Mouse (Mus musculus): ENCODE results near the gene Glod5. TPM values are rescaled to one million over a fixed set of nuclear protein-coding genes. Genes with fewer than 3 reads are reported as not detected.

Gene Glod5
- polyA plus RNA-seq, 1 experiment, result not detected

- Histone ChIP-seq H3K4me3 (ENCODE audit: insufficient read depth, low read length) (no peak overlapping the region), H3K27ac (ENCODE audit: insufficient read depth, low read depth, low read length) (no peak overlapping the region), H3K4me1 (ENCODE audit: control insufficient read depth, insufficient read depth, low read length) (peaks cover 3% of the 10 kb centered on the region; the same call in 1 of the 2 replicates)
- TF ChIP-seq CTCF (IDR thresholded peaks at IDR 0.05; ENCODE audit: low read depth, low read length) (no peak), POLR2A (IDR thresholded peaks at IDR 0.05; ENCODE audit: borderline replicate concordance, low read depth, low read length) (no peak)
These were observed 9.7 kb downstream of the Glod5 start for GRCm38 (mm10) chrX:8008543-8008942.

- Histone ChIP-seq H3K4me3 (ENCODE audit: insufficient read depth, low read length) (no peak overlapping the region), H3K4me1 (ENCODE audit: control insufficient read depth, insufficient read depth, low read length) (peaks cover 8% of the 10 kb centered on the region), H3K27ac (ENCODE audit: insufficient read depth, low read depth, low read length) (no peak overlapping the region)
- TF ChIP-seq POLR2A (IDR thresholded peaks at IDR 0.05; ENCODE audit: borderline replicate concordance, low read depth, low read length), result no peak
- no peak for TF ChIP-seq CTCF (IDR thresholded peaks at IDR 0.05; ENCODE audit: low read depth, low read length)
These were observed 15.3 kb downstream of the Glod5 start for GRCm38 (mm10) chrX:8002971-8003370.

GRCm38 (mm10) chrX:8002001-8002400 lies 16.3 kb downstream of the Glod5 start:
- Histone ChIP-seq H3K4me1 (ENCODE audit: control insufficient read depth, insufficient read depth, low read length) (peaks cover 8% of the 10 kb centered on the region), H3K27ac (ENCODE audit: insufficient read depth, low read depth, low read length) (no peak overlapping the region), H3K4me3 (ENCODE audit: insufficient read depth, low read length) (no peak overlapping the region)
- TF ChIP-seq POLR2A (IDR thresholded peaks at IDR 0.05; ENCODE audit: borderline replicate concordance, low read depth, low read length) (no peak), CTCF (IDR thresholded peaks at IDR 0.05; ENCODE audit: low read depth, low read length) (no peak)

GRCm38 (mm10) chrX:8000546-8001192 lies 17.6 kb downstream of the Glod5 start:
- peaks cover 8% of the 10 kb centered on the region for H3K4me1 ChIP-seq (ENCODE audit: control insufficient read depth, insufficient read depth, low read length)
- H3K27ac ChIP-seq (ENCODE audit: insufficient read depth, low read depth, low read length), result peak overlapping the region; percentile 37
- TF ChIP-seq POLR2A (IDR thresholded peaks at IDR 0.05; ENCODE audit: borderline replicate concordance, low read depth, low read length), result no peak
- no peak for TF ChIP-seq CTCF (IDR thresholded peaks at IDR 0.05; ENCODE audit: low read depth, low read length)
- no peak overlapping the region for H3K4me3 ChIP-seq (ENCODE audit: insufficient read depth, low read length)

GRCm38 (mm10) chrX:7993068-7993735 lies 25.1 kb downstream of the Glod5 start:
- Histone ChIP-seq H3K4me3 (ENCODE audit: insufficient read depth, low read length) (no peak overlapping the region), H3K4me1 (ENCODE audit: control insufficient read depth, insufficient read depth, low read length) (peaks cover 4% of the 10 kb centered on the region), H3K27ac (ENCODE audit: insufficient read depth, low read depth, low read length) (no peak overlapping the region)
- TF ChIP-seq CTCF (IDR thresholded peaks at IDR 0.05; ENCODE audit: low read depth, low read length) (no peak), POLR2A (IDR thresholded peaks at IDR 0.05; ENCODE audit: borderline replicate concordance, low read depth, low read length) (no peak)

- H3K27ac ChIP-seq (ENCODE audit: insufficient read depth, low read depth, low read length), result no peak overlapping the region
- H3K4me1 ChIP-seq (ENCODE audit: control insufficient read depth, insufficient read depth, low read length), result peaks cover 4% of the 10 kb centered on the region
- H3K4me3 ChIP-seq (ENCODE audit: insufficient read depth, low read length), result no peak overlapping the region
- TF ChIP-seq CTCF (IDR thresholded peaks at IDR 0.05; ENCODE audit: low read depth, low read length) (no peak), POLR2A (IDR thresholded peaks at IDR 0.05; ENCODE audit: borderline replicate concordance, low read depth, low read length) (no peak)
These were observed 25.8 kb downstream of the Glod5 start for GRCm38 (mm10) chrX:7992379-7993067.

- TF ChIP-seq POLR2A (IDR thresholded peaks at IDR 0.05; ENCODE audit: borderline replicate concordance, low read depth, low read length) (no peak), CTCF (IDR thresholded peaks at IDR 0.05; ENCODE audit: low read depth, low read length) (no peak)
- H3K4me1 ChIP-seq (ENCODE audit: control insufficient read depth, insufficient read depth, low read length), result no peaks in the 10 kb centered on the region
- H3K4me3 ChIP-seq (ENCODE audit: insufficient read depth, low read length), result no peak overlapping the region
- H3K27ac ChIP-seq (ENCODE audit: insufficient read depth, low read depth, low read length), result no peak overlapping the region
These were observed 36.9 kb downstream of the Glod5 start for GRCm38 (mm10) chrX:7981368-7981767.

- no peak within 1 kb of the TSS for H3K4me3 ChIP-seq (ENCODE audit: insufficient read depth, low read length)
- H3K4me1 ChIP-seq (ENCODE audit: control insufficient read depth, insufficient read depth, low read length), result no peaks in the 10 kb centered on the region
- H3K27ac ChIP-seq (ENCODE audit: insufficient read depth, low read depth, low read length), result no peak within 1 kb of the TSS
- TF ChIP-seq CTCF (IDR thresholded peaks at IDR 0.05; ENCODE audit: low read depth, low read length) (no peak), POLR2A (IDR thresholded peaks at IDR 0.05; ENCODE audit: borderline replicate concordance, low read depth, low read length) (no peak)
These were observed 40.4 kb downstream of the Glod5 start, which contains the start of gene Gata1 for GRCm38 (mm10) chrX:7977892-7978291. Gene Gata1 (minus strand): TSS chrX:7978071.

- H3K4me3 ChIP-seq (ENCODE audit: insufficient read depth, low read length), result no peak overlapping the region
- TF ChIP-seq POLR2A (IDR thresholded peaks at IDR 0.05; ENCODE audit: borderline replicate concordance, low read depth, low read length) (no peak), CTCF (IDR thresholded peaks at IDR 0.05; ENCODE audit: low read depth, low read length) (no peak)
- H3K4me1 ChIP-seq (ENCODE audit: control insufficient read depth, insufficient read depth, low read length), result no peaks in the 10 kb centered on the region
- no peak overlapping the region for H3K27ac ChIP-seq (ENCODE audit: insufficient read depth, low read depth, low read length)
These were observed 47.0 kb downstream of the Glod5 start for GRCm38 (mm10) chrX:7971292-7971691.

- Histone ChIP-seq H3K4me3 (ENCODE audit: insufficient read depth, low read length) (no peak overlapping the region), H3K4me1 (ENCODE audit: control insufficient read depth, insufficient read depth, low read length) (peaks cover 3% of the 10 kb centered on the region; the same call in 1 of the 2 replicates), H3K27ac (ENCODE audit: insufficient read depth, low read depth, low read length) (no peak overlapping the region)
- no peak for TF ChIP-seq POLR2A (IDR thresholded peaks at IDR 0.05; ENCODE audit: borderline replicate concordance, low read depth, low read length)
- no peak for TF ChIP-seq CTCF (IDR thresholded peaks at IDR 0.05; ENCODE audit: low read depth, low read length)
These were observed 49.4 kb downstream of the Glod5 start for GRCm38 (mm10) chrX:7968899-7969298.
